Mouse (Mus musculus): ENCODE data around the gene Sema4g. TPM values are rescaled to one million over a fixed set of nuclear protein-coding genes. Genes with fewer than 3 reads are reported as not detected.

The Sema4g gene
- total and polyA plus RNA-seq, 2 experiments: 58.5 to 566 TPM

DNA sequence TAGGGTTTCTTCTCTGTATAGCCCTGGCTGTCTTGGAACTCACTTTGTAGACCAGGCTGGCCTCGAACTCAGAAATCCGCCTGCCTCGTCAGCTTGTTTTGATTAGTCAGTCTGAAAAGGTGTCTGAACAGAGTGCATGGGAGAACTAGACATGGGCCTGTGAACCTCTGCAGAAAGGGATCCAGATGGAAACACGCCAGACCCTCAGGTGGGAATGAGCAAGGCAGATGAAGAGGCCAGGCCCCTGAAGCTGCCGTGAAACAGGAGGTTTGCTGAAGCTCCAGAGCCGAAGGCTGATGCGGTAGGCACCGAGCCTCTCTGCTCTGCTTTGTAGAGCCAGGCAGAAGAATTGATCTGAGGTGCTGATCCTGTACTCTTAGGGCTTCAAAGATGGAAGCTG is 23.3 kb downstream of the Sema4g start:
- H3K36me3 ChIP-seq (ENCODE audit: control insufficient read depth, insufficient read depth, low read length): peaks cover 10% of the 10 kb centered on the region
- H3K79me2 ChIP-seq (ENCODE audit: control insufficient read depth, insufficient read depth, low read length): no peaks in the 10 kb centered on the region
- no peak overlapping the region for H3K4me3 ChIP-seq (ENCODE audit: insufficient read depth, low read depth, low read length)
- 90% methylated on average over 8 of the region's 8 CpGs for WGBS
- no peak for TF ChIP-seq CTCF (IDR thresholded peaks at IDR 0.05; ENCODE audit: low read depth, low read length)
- no peak for TF ChIP-seq POLR2A (IDR thresholded peaks at IDR 0.05; ENCODE audit: extremely low read depth, insufficient read depth, low read length)
- H3K27ac ChIP-seq (replicated peaks; ENCODE audit: insufficient read depth, low read depth, low read length): no peak overlapping the region
- H3K4me1 ChIP-seq (ENCODE audit: control insufficient read depth, insufficient read depth, low read length): peaks cover 19% of the 10 kb centered on the region
- H3K9ac ChIP-seq (ENCODE audit: low read depth, low read length): no peak overlapping the region
- no peaks in the 10 kb centered on the region for H3K27me3 ChIP-seq (ENCODE audit: control insufficient read depth, insufficient read depth, low read length)
- no peak for DNase-seq (ENCODE audit: extremely low read depth, low read depth, low spot score)

DNA sequence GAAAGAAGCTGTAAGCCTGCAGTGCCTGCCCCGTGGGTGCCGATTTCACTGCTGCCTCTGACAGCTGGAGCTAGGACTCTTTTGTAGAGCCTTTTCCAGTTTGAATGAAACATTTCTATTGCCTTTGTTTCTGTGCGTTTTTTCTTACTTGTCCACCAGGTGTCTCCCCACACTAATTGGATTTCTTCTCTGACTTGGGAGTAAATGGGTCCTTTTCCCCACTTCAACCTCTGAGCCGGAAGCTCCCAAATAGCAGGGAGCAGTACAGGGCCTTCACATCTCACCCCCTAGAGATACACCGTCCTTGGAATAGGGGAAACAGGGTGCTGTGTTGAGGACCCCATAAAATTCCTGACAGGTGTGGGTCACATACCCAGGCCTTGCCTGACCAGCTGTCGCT is 23.7 kb downstream of the Sema4g start:
- WGBS: 55% methylated on average over 6 of the region's 6 CpGs
- H3K4me3 ChIP-seq (ENCODE audit: insufficient read depth, low read depth, low read length): no peak overlapping the region

DNA sequence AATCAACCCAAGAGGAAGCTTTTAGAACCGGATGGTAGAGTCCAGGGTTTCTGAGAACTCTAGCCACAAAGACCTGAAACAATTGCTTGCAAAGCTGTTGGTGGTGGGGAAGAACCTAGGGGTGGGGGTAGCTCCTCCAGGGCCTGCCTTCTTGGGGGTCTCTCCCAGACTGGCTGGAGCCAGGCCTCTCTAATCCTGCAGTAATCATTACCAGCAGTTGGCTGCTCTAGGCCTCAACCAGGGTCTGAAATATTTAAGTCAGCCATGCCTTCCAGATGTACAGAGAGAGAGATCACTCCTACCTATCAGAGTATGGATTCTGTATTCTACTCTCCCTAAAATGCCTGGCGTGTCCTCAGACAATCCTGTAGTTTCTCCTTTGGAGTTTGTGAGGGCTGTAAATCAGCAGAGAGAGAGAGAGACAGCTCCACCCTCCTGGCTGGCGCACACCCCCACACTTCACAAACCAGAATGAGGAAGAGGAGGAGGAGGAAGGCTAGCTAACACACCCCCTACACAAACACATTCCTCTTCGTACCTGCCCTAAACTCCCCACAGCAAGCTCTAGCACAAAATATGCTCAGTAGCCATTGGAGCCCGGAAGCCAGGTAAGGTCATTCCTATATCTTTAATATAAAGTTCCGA is 24.8 kb downstream of the Sema4g start:
- WGBS: 53% methylated on average over 6 of the region's 6 CpGs
- Histone ChIP-seq H3K4me1 (ENCODE audit: control insufficient read depth, insufficient read depth, low read length) (peaks cover 15% of the 10 kb centered on the region), H3K27me3 (ENCODE audit: control insufficient read depth, insufficient read depth, low read length) (no peaks in the 10 kb centered on the region), H3K36me3 (ENCODE audit: control insufficient read depth, insufficient read depth, low read length) (peaks cover 10% of the 10 kb centered on the region), H3K9ac (ENCODE audit: low read depth, low read length) (no peak overlapping the region; the same call in 1 of the 2 replicates), H3K79me2 (ENCODE audit: control insufficient read depth, insufficient read depth, low read length) (peaks cover 4% of the 10 kb centered on the region; the same call in 1 of the 2 replicates), H3K27ac (replicated peaks; ENCODE audit: insufficient read depth, low read depth, low read length) (peak overlapping the region; percentile 92), H3K4me3 (ENCODE audit: insufficient read depth, low read depth, low read length) (no peak overlapping the region)
- TF ChIP-seq POLR2A (IDR thresholded peaks at IDR 0.05; ENCODE audit: extremely low read depth, insufficient read depth, low read length): no peak
- DNase-seq (ENCODE audit: extremely low read depth, low read depth, low spot score): no peak

More for the DNA sequence above, 23.7 kb downstream of the Sema4g start:
- Histone ChIP-seq H3K36me3 (ENCODE audit: control insufficient read depth, insufficient read depth, low read length) (peaks cover 10% of the 10 kb centered on the region), H3K9ac (ENCODE audit: low read depth, low read length) (no peak overlapping the region), H3K27me3 (ENCODE audit: control insufficient read depth, insufficient read depth, low read length) (no peaks in the 10 kb centered on the region), H3K79me2 (ENCODE audit: control insufficient read depth, insufficient read depth, low read length) (no peaks in the 10 kb centered on the region), H3K27ac (replicated peaks; ENCODE audit: insufficient read depth, low read depth, low read length) (no peak overlapping the region), H3K4me1 (ENCODE audit: control insufficient read depth, insufficient read depth, low read length) (peaks cover 15% of the 10 kb centered on the region)
- no peak for TF ChIP-seq POLR2A (IDR thresholded peaks at IDR 0.05; ENCODE audit: extremely low read depth, insufficient read depth, low read length)
- TF ChIP-seq CTCF (IDR thresholded peaks at IDR 0.05; ENCODE audit: low read depth, low read length): no peak
- no peak for DNase-seq (ENCODE audit: extremely low read depth, low read depth, low spot score)

DNA sequence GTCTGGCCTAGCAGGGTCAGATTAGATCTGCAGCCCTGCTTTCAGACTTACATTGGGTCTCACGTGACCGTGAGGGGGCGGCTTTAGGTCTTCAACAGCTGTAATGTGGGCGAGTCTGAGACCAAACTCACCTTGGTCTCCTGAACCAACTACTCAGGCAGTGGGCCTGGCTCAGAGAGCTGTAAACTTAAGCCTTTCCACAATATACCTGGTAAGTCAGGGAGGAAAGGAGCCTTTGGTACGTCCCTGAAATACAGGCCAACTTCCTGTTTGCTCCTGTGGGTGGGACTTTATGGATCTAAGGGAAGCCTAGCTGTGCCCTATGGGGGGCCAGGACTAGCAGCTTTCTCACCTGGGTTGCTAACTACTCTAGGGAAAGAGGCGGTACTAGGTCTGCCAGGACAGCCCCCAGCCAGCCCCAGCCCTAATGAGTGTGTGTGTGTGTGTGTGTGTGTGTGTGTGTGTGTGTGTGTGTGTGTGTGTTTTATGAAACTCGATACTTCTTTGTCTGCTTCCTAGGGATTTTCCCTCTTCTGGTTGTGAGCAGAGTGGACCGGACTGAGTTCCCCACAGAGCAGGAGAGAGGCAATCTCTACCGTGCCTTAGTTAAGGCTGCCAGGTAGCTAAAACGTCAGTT is 25.6 kb downstream of the Sema4g start, which contains the start of gene Lzts2:
Lzts2 (plus strand) TSS at position 80 of the 637 bp plus-strand sequence.
- DNase-seq (ENCODE audit: extremely low read depth, low read depth, low spot score): peak; percentile 62
- Histone ChIP-seq H3K27me3 (ENCODE audit: control insufficient read depth, insufficient read depth, low read length) (no peaks in the 10 kb centered on the region), H3K4me3 (ENCODE audit: insufficient read depth, low read depth, low read length) (peak within 1 kb of the TSS; percentile 73), H3K9ac (ENCODE audit: low read depth, low read length) (peak within 1 kb of the TSS; percentile 79), H3K79me2 (ENCODE audit: control insufficient read depth, insufficient read depth, low read length) (peaks cover 5% of the 10 kb centered on the region; the same call in 1 of the 2 replicates), H3K36me3 (ENCODE audit: control insufficient read depth, insufficient read depth, low read length) (peaks cover 10% of the 10 kb centered on the region), H3K27ac (replicated peaks; ENCODE audit: insufficient read depth, low read depth, low read length) (peak within 1 kb of the TSS; percentile 92), H3K4me1 (ENCODE audit: control insufficient read depth, insufficient read depth, low read length) (peaks cover 16% of the 10 kb centered on the region)
- TF ChIP-seq CTCF (IDR thresholded peaks at IDR 0.05; ENCODE audit: low read depth, low read length) (no peak), POLR2A (IDR thresholded peaks at IDR 0.05; ENCODE audit: extremely low read depth, insufficient read depth, low read length) (no peak)
- WGBS: 10% methylated on average over 10 of the region's 10 CpGs

DNA sequence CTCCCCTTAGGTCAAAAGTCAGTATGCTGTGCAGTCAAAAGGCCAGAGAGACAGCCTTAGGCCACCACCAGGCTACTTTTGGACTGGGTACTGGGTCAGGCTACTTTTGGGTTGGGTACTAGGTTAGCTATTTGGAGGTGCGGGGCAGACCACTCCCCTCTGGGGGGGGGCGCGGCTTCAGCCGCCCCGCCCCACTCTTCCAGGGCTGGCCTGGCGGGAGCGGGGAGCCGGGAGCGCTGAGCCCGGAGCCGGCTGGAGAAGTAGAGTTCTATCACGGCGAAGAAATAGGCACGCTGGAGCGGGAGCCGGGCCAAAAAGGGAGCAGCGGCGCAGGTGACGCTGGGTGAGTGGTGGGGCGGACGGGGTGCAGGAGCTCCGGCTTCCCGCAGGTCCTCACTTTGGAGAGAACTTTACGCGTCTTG is 26.1 kb downstream of the Sema4g start:
- peak overlapping the region; percentile 79 for H3K9ac ChIP-seq (ENCODE audit: low read depth, low read length)
- peak overlapping the region; percentile 73 for H3K4me3 ChIP-seq (ENCODE audit: insufficient read depth, low read depth, low read length)
- peak; percentile 53; the same call in 1 of the 2 replicates for TF ChIP-seq POLR2A (IDR thresholded peaks at IDR 0.05; ENCODE audit: extremely low read depth, insufficient read depth, low read length)
- TF ChIP-seq CTCF (IDR thresholded peaks at IDR 0.05; ENCODE audit: low read depth, low read length): no peak
- H3K4me1 ChIP-seq (ENCODE audit: control insufficient read depth, insufficient read depth, low read length): peaks cover 16% of the 10 kb centered on the region
- peak overlapping the region; percentile 92 for H3K27ac ChIP-seq (replicated peaks; ENCODE audit: insufficient read depth, low read depth, low read length)
- H3K27me3 ChIP-seq (ENCODE audit: control insufficient read depth, insufficient read depth, low read length): no peaks in the 10 kb centered on the region
- peaks cover 6% of the 10 kb centered on the region; the same call in 1 of the 2 replicates for H3K36me3 ChIP-seq (ENCODE audit: control insufficient read depth, insufficient read depth, low read length)
- peaks cover 5% of the 10 kb centered on the region; the same call in 1 of the 2 replicates for H3K79me2 ChIP-seq (ENCODE audit: control insufficient read depth, insufficient read depth, low read length)
- DNase-seq (ENCODE audit: extremely low read depth, low read depth, low spot score): peak; percentile 99
- WGBS: under 1% methylated on average over 25 of the region's 25 CpGs
